Mouse (Mus musculus) liver, adult 2 months (tissue): ENCODE results near the gene Suz12. TPM values are rescaled to one million over a fixed set of nuclear protein-coding genes. Genes with fewer than 3 reads are reported as not detected.
"Not testable (repeated sequence)": the region's sequence is repeated elsewhere in the genome, so short reads cannot be mapped to it uniquely, and the experiment has no call there.

Experiments used
- DNase-seq: peaks from one replicate; pipeline ENCODE4 v3.0.0-alpha.2; 2011; ENCODE audit warnings: low read depth, low spot score; ENCODE audit errors: extremely low read depth
- H3K27ac ChIP-seq: fragments of 200-500 bp; replicated peaks from 2 replicates; pipeline ENCODE4 v1.5.1; 2012; ENCODE audit warnings: low read depth, mild to moderate bottlenecking, control low read depth, inconsistent platforms, low read length; ENCODE audit not compliant: insufficient read depth
- H3K27me3 ChIP-seq: fragments of 200-500 bp; 2 replicates; pipeline ENCODE4 v1.6.1; 2012; ENCODE audit warnings: mild to moderate bottlenecking, moderate library complexity, low read length, inconsistent platforms; ENCODE audit not compliant: control insufficient read depth, insufficient read depth
- H3K36me3 ChIP-seq: fragments of 200-500 bp; 2 replicates; pipeline ENCODE4 v1.6.1; 2012; ENCODE audit warnings: low read length, inconsistent platforms; ENCODE audit not compliant: control insufficient read depth, insufficient read depth
- H3K4me1 ChIP-seq: fragments of 200-500 bp; 2 replicates; pipeline ENCODE4 v1.6.1; 2011; ENCODE audit warnings: low read length; ENCODE audit not compliant: control insufficient read depth, insufficient read depth
- H3K4me3 ChIP-seq: fragments of 200-500 bp; 2 replicates; pipeline ENCODE4 v1.5.1; 2011; ENCODE audit warnings: low read depth, mild to moderate bottlenecking, control low read depth, low read length, moderate library complexity; ENCODE audit not compliant: insufficient read depth
- H3K79me2 ChIP-seq: fragments of 200-500 bp; 2 replicates; pipeline ENCODE4 v1.6.1; 2012; ENCODE audit warnings: inconsistent platforms, mild to moderate bottlenecking, low read length, moderate library complexity; ENCODE audit not compliant: control insufficient read depth, insufficient read depth
- H3K9ac ChIP-seq: fragments of 200-500 bp; 2 replicates; pipeline ENCODE4 v1.6.1; 2012; ENCODE audit warnings: low read depth, mild to moderate bottlenecking, control low read depth, inconsistent platforms, low read length
- CTCF ChIP-seq: fragments of 200-500 bp; IDR thresholded peaks from 2 replicates; pipeline ENCODE4 v1.5.1; 2011; ENCODE audit warnings: low read depth, low read length, control low read depth
- POLR2A ChIP-seq: fragments of 200-500 bp; IDR thresholded peaks from 2 replicates; pipeline ENCODE4 v1.6.1; 2011; ENCODE audit warnings: low read length, control low read depth; ENCODE audit not compliant: insufficient read depth; ENCODE audit errors: extremely low read depth
- WGBS: fragments of 180-500 bp; shearing (Covaris S2); methylation state at CpG from one replicate; pipeline ENCODE4 v1.1.7; 2018; 5-methylcytosine and 5-hydroxymethylcytosine counted together
- polyA plus RNA-seq: library from polyadenylated mRNA; depleted of rRNA; stranded (reverse); fragments of >200 nt; gene quantifications from 2 replicates; pipeline ENCODE4 v1.2.3, GENCODE M21; 2012
- total RNA-seq: library from RNA; depleted of rRNA; stranded (reverse); fragments of >200 nt; gene quantifications from 2 replicates; pipeline ENCODE4 v1.2.3, GENCODE M21; 2014

Gene Suz12
- total and polyA plus RNA-seq, 2 experiments: 2.5 to 14.5 TPM

- H3K79me2 ChIP-seq: no peaks in the 10 kb centered on the region
- no peak overlapping the region for H3K4me3 ChIP-seq
- WGBS: 96% methylated on average over 9 of the region's 9 CpGs
- H3K9ac ChIP-seq: no peak overlapping the region
- TF ChIP-seq CTCF: no peak
- no peak for TF ChIP-seq POLR2A
- H3K36me3 ChIP-seq: peaks cover 49% of the 10 kb centered on the region
- no peak for DNase-seq
- H3K4me1 ChIP-seq: no peaks in the 10 kb centered on the region
- H3K27ac ChIP-seq: no peak overlapping the region
- no peaks in the 10 kb centered on the region for H3K27me3 ChIP-seq
These were observed 63.2 kb downstream of the Suz12 start for GRCm38 (mm10) chr11:80056141-80056540.

DNA sequence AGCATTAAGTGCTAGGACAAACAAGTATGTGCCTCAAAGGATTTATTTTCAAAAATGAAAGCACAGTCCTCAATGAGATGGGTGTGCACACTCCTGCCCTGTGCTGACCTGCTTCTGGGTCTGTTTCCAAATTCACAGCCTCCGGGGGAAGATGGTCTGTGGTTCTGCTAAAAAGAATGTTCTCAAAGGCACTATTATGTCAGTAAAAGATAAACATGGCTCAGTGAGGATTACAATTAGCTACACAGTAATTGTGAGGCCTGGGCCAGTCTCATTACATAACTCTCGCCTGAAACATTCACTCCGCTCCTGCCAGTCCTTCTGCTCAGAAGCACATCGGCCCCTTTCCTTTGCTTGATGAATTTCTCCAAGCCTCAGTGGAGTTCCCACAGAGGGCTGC is 69.3 kb downstream of the Suz12 start:
- no peaks in the 10 kb centered on the region for H3K79me2 ChIP-seq
- H3K4me1 ChIP-seq: no peaks in the 10 kb centered on the region
- TF ChIP-seq POLR2A (no peak), CTCF (no peak)
- WGBS: 84% methylated on average over 4 of the region's 4 CpGs
- peaks cover 38% of the 10 kb centered on the region for H3K36me3 ChIP-seq
- H3K27ac ChIP-seq: no peak overlapping the region
- H3K27me3 ChIP-seq: no peaks in the 10 kb centered on the region
- no peak overlapping the region for H3K4me3 ChIP-seq
- H3K9ac ChIP-seq: no peak overlapping the region
- DNase-seq: peak; percentile 17

DNA sequence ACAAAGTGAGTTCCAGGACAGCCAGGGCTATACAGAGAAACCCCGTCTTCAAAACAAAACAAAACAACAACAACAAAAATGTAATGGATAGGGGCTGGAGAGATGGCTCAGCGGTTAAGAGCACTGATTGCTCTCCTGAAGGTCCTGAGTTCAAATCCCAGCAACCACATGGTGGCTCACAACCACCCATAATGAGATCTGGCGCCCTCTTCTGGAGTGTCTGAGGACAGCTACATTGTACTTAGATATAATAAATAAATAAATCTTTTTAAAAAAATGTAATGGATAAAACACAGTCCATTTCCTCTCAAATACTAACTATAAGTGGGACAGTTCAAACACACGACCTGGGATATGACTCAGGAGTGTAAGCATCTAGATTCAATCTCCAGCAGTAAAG is 73.5 kb downstream of the Suz12 start:
- not testable (repeated sequence) for H3K9ac ChIP-seq, DNase-seq, H3K4me1 ChIP-seq, H3K27ac ChIP-seq, H3K36me3 ChIP-seq, H3K4me3 ChIP-seq, H3K27me3 ChIP-seq, H3K79me2 ChIP-seq
- WGBS: 87% methylated on average over 4 of the region's 4 CpGs

DNA sequence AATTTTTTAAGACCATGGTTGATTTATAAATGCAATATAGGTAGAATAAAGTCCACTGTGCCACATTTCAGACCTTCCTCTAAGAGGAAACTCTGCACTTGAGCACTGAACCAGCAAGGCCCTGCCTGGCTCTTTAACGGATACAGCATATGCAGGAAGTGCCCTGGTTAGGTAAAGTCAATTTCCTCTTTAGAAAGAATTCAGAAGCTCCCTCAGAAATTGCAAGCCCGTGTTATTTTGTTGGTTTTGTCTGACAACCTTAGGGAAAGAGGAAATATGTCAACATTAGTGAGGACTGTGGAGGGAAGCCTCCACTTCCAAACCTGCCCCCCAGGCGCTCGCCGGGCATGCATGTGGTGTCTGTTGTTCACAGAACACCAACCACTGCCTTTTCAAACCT is 74.7 kb downstream of the Suz12 start:
- TF ChIP-seq POLR2A: no peak
- TF ChIP-seq CTCF: no peak
- no peak for DNase-seq
- peaks cover 5% of the 10 kb centered on the region; the same call in 1 of the 2 replicates for H3K36me3 ChIP-seq
- H3K27me3 ChIP-seq: no peaks in the 10 kb centered on the region
- H3K27ac ChIP-seq: 0 out of 2 replicates have a peak overlapping the region, but pooled peaks have one; percentile 10
- H3K79me2 ChIP-seq: peaks cover 2% of the 10 kb centered on the region; the same call in 1 of the 2 replicates
- no peak overlapping the region for H3K9ac ChIP-seq
- WGBS: 59% methylated on average over 5 of the region's 5 CpGs
- no peak overlapping the region for H3K4me3 ChIP-seq
- H3K4me1 ChIP-seq: 0 out of 2 replicates have a peak, but pooled peaks cover 2% of the 10 kb centered on the region

GRCm38 (mm10) chr11:80069815-80070214 is 76.9 kb downstream of the Suz12 start:
- TF ChIP-seq CTCF: no peak
- TF ChIP-seq POLR2A: no peak
- Histone ChIP-seq H3K27me3 (no peaks in the 10 kb centered on the region), H3K4me1 (0 out of 2 replicates have a peak, but pooled peaks cover 2% of the 10 kb centered on the region), H3K9ac (no peak overlapping the region), H3K79me2 (peaks cover 2% of the 10 kb centered on the region; the same call in 1 of the 2 replicates), H3K4me3 (no peak overlapping the region), H3K27ac (no peak overlapping the region), H3K36me3 (no peaks in the 10 kb centered on the region)
- peak; percentile 37 for DNase-seq
- WGBS: 36% methylated on average over 3 of the region's 3 CpGs

GRCm38 (mm10) chr11:80071039-80071438 is 78.1 kb downstream of the Suz12 start:
- H3K4me3 ChIP-seq: no peak overlapping the region
- H3K4me1 ChIP-seq: 0 out of 2 replicates have a peak, but pooled peaks cover 2% of the 10 kb centered on the region
- 97% methylated on average over 2 of the region's 2 CpGs for WGBS
- H3K9ac ChIP-seq: no peak overlapping the region
- no peak for DNase-seq
- H3K27ac ChIP-seq: no peak overlapping the region
- no peaks in the 10 kb centered on the region for H3K36me3 ChIP-seq
- no peaks in the 10 kb centered on the region for H3K27me3 ChIP-seq
- no peak for TF ChIP-seq POLR2A
- no peak for TF ChIP-seq CTCF
- H3K79me2 ChIP-seq: peaks cover 2% of the 10 kb centered on the region; the same call in 1 of the 2 replicates
